Mouse (Mus musculus) olfactory bulb, adult 2 months (tissue): ENCODE measurements around the gene Olfr971.
"Not testable (repeated sequence)": the region's sequence is repeated elsewhere in the genome, so short reads cannot be mapped to it uniquely, and the experiment has no call there.

ENCODE experiments used
- CTCF ChIP-seq: fragments of 200-500 bp; IDR thresholded peaks from 2 replicates; pipeline ENCODE4 v1.5.1; 2012; ENCODE audit warnings: low read depth, mild to moderate bottlenecking, low read length, moderate library complexity; ENCODE audit not compliant: insufficient read depth
- POLR2A ChIP-seq: fragments of 200-500 bp; IDR thresholded peaks from 2 replicates; pipeline ENCODE4 v1.6.1; 2012; ENCODE audit warnings: mild to moderate bottlenecking, low read depth, low read length, moderate library complexity; ENCODE audit not compliant: insufficient read depth

GRCm38 (mm10) chr9:39871986-39872385 lies 35.3 kb downstream of the Olfr971 start:
- TF ChIP-seq POLR2A, CTCF: not testable (repeated sequence)
